ENCODE assay signal across 14 mouse cellular contexts in the genomic region with DNA sequence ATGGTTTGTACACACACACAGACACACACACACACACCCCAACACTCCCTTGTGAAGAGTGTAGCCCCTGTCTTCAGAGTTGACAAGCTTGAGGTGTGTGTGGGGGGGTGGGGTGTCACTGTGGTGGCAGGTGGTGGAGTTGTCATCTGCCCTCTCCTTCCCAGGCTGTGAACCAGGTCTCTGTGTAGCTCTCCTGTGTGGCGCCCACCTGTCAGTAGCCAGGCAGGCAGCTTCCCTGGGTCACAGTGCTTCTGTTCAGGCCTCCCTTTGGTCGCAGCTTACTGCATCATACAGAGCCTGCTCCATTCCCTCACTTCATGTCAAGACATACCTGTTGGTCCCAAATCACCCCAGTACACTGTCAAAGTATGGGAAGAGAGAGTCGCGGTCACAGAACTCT.
"Had no signal": no experiment of that assay in that cellular context is flagged by ENCODE, and none has a peak within 500 bp of the region (broad histone marks: within the 10 kb centered on the region; RNA-seq: fewer than 3 reads in every experiment).

No protein-coding gene starts in this region.

- H3K4me3 ChIP-seq: layer of hippocampus, adult 2 months; liver, embryonic 15.5 days; midbrain, embryonic 10.5 days; myocyte; neural tube, embryonic 15.5 days had no signal

- H3K27me3 ChIP-seq: liver, embryonic 15.5 days; neural tube, embryonic 15.5 days had no signal

- H3K27ac ChIP-seq: layer of hippocampus, adult 2 months; liver, embryonic 15.5 days; neural tube, embryonic 15.5 days had no signal

- ATAC-seq: lung, postnatal 0 days had no signal

- H3K9me3 ChIP-seq: liver, embryonic 15.5 days; midbrain, embryonic 10.5 days; neural tube, embryonic 15.5 days had no signal

- DNase-seq: kidney, postnatal 4 days; liver; lung, adult 2 months; lung, postnatal 36 days; midbrain, embryonic 14.5 days; right cerebral cortex, adult 18-20 months; right cerebral cortex, postnatal 25 days; thymus, postnatal 4 days had no signal

- H3K9ac ChIP-seq: liver, embryonic 15.5 days; neural tube, embryonic 15.5 days had no signal

- H3K4me2 ChIP-seq: liver, embryonic 15.5 days; neural tube, embryonic 15.5 days had no signal

- H3K36me3 ChIP-seq: midbrain, embryonic 10.5 days; neural tube, embryonic 15.5 days had no signal
